Mouse (Mus musculus) kidney, embryonic 15.5 days (tissue): Measurements from ENCODE around the gene Mas1. TPM values are rescaled to one million over a fixed set of nuclear protein-coding genes. Genes with fewer than 3 reads are reported as not detected.

Source experiments
- ATAC-seq: fragments of 200-750 bp; cut with Nextera tagmentation; replicated peaks from 2 replicates; pipeline ENCODE4 v1.8.0; 2017; ENCODE audit warnings: moderate TSS enrichment; ENCODE audit not compliant: low FRiP score
- H3K27ac ChIP-seq: fragments of 300-500 bp; sonication (generic); 2 replicates; pipeline ENCODE4 v1.5.1; 2015; ENCODE audit warnings: mild to moderate bottlenecking, inconsistent platforms
- H3K27me3 ChIP-seq: fragments of 300-500 bp; sonication (generic); 2 replicates; pipeline ENCODE4 v1.6.1; 2015; ENCODE audit warnings: inconsistent platforms
- H3K36me3 ChIP-seq: fragments of 300-500 bp; sonication (generic); 2 replicates; pipeline ENCODE4 v1.6.1; 2015; ENCODE audit warnings: inconsistent platforms
- H3K4me1 ChIP-seq: fragments of 300-500 bp; sonication (generic); 2 replicates; pipeline ENCODE4 v1.6.1; 2015; ENCODE audit warnings: inconsistent platforms
- H3K4me2 ChIP-seq: fragments of 300-500 bp; sonication (generic); 2 replicates; pipeline ENCODE4 v1.6.1; 2015; ENCODE audit warnings: moderate library complexity, mild to moderate bottlenecking, inconsistent platforms
- H3K4me3 ChIP-seq: fragments of 300-500 bp; sonication (generic); replicated peaks from 2 replicates; pipeline ENCODE4 v1.5.1; 2015; ENCODE audit warnings: mild to moderate bottlenecking, inconsistent platforms
- H3K9ac ChIP-seq: fragments of 300-500 bp; sonication (generic); 2 replicates; pipeline ENCODE4 v1.6.1; 2015; ENCODE audit warnings: mild to moderate bottlenecking, inconsistent platforms
- H3K9me3 ChIP-seq: fragments of 300-500 bp; sonication (generic); replicated peaks from 2 replicates; pipeline ENCODE4 v1.6.1; 2016; ENCODE audit warnings: inconsistent platforms
- WGBS: fragments of 180-500 bp; shearing (Covaris S2); methylation state at CpG from one replicate; pipeline ENCODE4 v1.1.7; 2015; ENCODE audit warnings: mixed read lengths; 5-methylcytosine and 5-hydroxymethylcytosine counted together
- polyA plus RNA-seq: library from polyadenylated mRNA; unstranded; fragments of >200 nt; fragmentation: Nextera tagmentation; extraction: Ambion mirVana; gene quantifications from 2 replicates; pipeline ENCODE4 v1.2.1, GENCODE M21; 2015

Mas1 gene
- 0.77 and 1.0 TPM in 2 replicates for polyA plus RNA-seq

DNA sequence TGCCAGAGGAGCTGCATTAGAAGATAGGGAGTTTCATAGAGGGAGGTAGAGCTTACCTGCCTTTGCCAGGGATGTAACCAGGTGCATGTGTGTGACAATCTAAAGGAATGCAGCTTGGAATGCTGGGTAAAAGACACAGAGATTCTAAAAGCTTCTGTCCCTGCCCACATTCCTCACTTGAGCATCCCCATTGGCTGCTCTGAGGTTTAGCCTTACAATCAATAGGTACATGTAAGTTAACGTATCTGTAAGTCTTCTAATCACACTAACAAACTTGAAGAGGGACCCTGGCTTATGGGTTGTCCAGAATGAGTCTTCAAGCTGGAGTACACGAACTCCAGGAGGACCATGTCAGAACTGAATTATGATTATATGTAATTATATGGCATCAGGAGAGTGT lies at the start of gene Mas1:
Gene Mas1 (minus strand): TSS at position 101 of the 400 bp plus-strand sequence.
- Histone ChIP-seq H3K27ac (no peak within 1 kb of the TSS), H3K27me3 (0 out of 2 replicates have a peak, but pooled peaks cover 5% of the 10 kb centered on the region), H3K4me3 (no peak within 1 kb of the TSS), H3K9me3 (no peaks in the 10 kb centered on the region), H3K36me3 (no peaks in the 10 kb centered on the region), H3K4me1 (peaks cover 4% of the 10 kb centered on the region; the same call in 1 of the 2 replicates), H3K9ac (no peak within 1 kb of the TSS), H3K4me2 (no peak within 1 kb of the TSS)
- ATAC-seq = no peak
- 58% methylated on average over 2 of the region's 2 CpGs for WGBS

DNA sequence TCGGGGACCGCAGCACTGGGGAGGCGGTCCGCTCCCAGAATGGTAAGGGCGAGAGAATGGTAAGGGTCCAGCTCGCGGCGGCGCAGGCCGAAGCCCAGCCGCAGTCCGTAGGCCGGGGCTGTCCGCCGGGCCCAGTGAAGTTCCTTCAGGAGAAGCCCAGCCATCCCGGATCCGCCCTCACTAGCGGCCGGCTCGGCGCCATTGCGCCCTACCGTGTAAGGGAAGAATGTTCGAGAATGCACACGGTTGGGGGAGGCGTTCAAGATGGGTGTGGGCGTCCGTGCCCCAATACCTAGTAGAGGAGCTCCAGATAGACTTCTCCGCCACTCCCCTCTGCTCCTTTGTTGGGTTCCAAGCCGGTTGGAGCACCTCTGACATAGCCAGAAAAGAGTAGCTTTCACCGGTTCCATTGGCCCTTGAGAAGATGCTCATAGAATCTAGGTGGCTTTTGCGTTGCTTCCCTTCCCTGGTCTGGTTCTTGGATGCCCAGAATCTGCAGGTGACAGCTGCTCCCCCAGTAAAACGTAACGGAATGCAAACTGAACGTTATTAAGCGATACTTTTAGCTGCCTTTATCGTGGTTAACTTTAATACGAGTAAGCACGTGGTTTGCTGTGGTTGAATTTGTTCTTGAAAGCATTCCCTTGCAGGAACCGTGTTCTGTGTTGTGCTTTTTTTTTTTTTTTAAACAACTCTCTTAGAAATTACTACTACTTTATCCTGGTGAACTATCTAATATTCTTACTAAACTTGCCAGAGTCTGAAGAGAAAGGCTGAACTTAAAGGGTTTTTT lies 48.8 kb upstream of the Mas1 start:
- peak overlapping the region; percentile 94 for H3K27ac ChIP-seq
- peaks cover 14% of the 10 kb centered on the region for H3K4me1 ChIP-seq
- ATAC-seq = peak; percentile 63
- peak overlapping the region; percentile 98 for H3K9ac ChIP-seq
- H3K9me3 ChIP-seq = no peaks in the 10 kb centered on the region
- no peaks in the 10 kb centered on the region for H3K27me3 ChIP-seq
- H3K4me3 ChIP-seq = peak overlapping the region; percentile 99
- peak overlapping the region; percentile 67 for H3K4me2 ChIP-seq
- WGBS = under 1% methylated on average over 40 of the region's 40 CpGs
- H3K36me3 ChIP-seq = peaks cover 62% of the 10 kb centered on the region

DNA sequence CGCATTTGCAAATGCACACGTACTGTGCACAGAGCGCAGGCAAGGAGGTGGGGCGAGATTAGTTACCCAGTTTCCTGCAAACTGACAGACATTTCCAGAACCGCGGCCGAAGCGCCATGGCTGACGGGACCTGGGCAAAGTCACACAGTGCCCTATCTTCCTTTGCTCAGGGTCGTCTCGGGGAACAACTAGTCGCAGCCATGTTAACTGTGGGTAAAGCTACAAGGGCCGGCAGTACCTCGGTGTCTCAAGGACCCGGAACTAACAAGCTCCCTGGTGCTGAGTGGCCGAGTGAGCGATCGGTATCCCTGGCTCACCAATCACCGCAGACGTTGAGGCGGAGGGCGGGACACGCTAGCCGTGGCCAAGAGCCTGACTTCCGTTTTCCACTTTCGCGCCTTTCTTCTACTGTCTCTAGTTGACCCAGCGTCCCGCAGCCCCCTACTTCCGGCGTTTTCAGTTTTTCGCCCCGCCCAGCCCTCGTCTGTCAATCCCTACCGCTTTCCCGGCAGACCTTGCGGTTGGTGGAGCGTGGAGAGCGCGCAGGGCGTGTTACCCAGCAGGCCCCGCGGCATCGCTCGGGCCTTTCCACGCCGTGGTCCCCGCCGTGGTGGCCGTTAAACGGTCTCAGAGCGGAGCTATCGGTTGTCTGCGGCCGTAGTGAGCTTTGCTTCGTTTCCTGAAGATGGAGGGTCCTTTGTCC lies 48.1 kb upstream of the Mas1 start, which contains the start of gene Mrpl18:
Gene Mrpl18 (minus strand): TSS at position 465 of the 703 bp plus-strand sequence.
- H3K9ac ChIP-seq = peak within 1 kb of the TSS; percentile 98
- peaks cover 63% of the 10 kb centered on the region for H3K36me3 ChIP-seq
- peak within 1 kb of the TSS; percentile 94 for H3K27ac ChIP-seq
- peak within 1 kb of the TSS; percentile 99 for H3K4me3 ChIP-seq
- H3K9me3 ChIP-seq = no peaks in the 10 kb centered on the region
- under 1% methylated on average over 56 of the region's 56 CpGs for WGBS
- H3K4me1 ChIP-seq = peaks cover 14% of the 10 kb centered on the region
- peak within 1 kb of the TSS; percentile 79 for H3K4me2 ChIP-seq
- no peaks in the 10 kb centered on the region for H3K27me3 ChIP-seq
- ATAC-seq = peak; percentile 99

DNA sequence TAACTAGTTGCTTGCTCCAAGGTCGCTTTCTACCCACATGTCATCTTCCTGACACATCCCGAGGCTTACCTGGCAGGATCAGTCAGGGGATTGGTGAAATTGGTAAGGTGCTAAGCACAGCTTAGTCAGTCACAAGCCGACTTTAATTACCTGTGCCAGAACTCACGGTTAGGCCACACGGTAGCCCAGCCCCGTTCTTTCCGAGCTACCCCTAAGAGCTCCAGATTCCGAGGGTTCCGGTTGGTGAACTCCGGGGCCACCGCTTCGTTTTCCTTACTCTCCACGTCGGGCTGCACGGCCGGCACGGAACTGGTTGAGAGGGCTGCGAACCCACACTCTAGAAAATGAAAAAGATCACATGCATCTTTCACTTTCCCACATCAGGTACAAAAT lies 47.5 kb upstream of the Mas1 start, which contains the start of gene Tcp1:
Gene Tcp1 (plus strand): TSS at position 214 of the 393 bp plus-strand sequence.
- Histone ChIP-seq H3K27me3 (no peaks in the 10 kb centered on the region), H3K4me3 (peak within 1 kb of the TSS; percentile 99), H3K36me3 (peaks cover 63% of the 10 kb centered on the region)

DNA sequence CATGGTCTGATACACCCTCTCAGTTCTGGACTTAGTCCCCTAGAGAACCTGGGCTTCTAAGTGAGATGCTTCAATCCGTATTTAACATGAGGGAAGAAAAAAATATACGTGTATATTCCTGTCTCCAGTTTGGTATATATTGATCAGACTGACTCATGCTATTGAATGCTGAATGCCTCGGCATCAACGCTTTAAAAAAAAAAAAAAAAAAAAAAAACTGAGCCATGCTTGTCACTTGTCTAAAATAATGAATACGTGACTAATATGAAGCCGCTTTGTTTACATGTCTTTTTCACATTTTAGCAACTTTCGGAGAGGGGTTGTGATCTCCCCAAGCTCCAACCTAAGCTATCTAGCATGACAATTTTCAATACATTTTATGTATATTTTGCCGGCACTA lies 42.4 kb upstream of the Mas1 start:
- Histone ChIP-seq H3K9ac (no peak overlapping the region), H3K27ac (no peak overlapping the region), H3K36me3 (peaks cover 58% of the 10 kb centered on the region), H3K4me3 (no peak overlapping the region), H3K4me1 (peaks cover 7% of the 10 kb centered on the region), H3K4me2 (no peak overlapping the region), H3K27me3 (no peaks in the 10 kb centered on the region), H3K9me3 (no peaks in the 10 kb centered on the region)
- WGBS = 88% methylated on average over 8 of the region's 8 CpGs
- ATAC-seq = no peak

More for the DNA sequence above, 47.5 kb upstream of the Mas1 start, which contains the start of gene Tcp1:
- peaks cover 14% of the 10 kb centered on the region for H3K4me1 ChIP-seq
- H3K9ac ChIP-seq = peak within 1 kb of the TSS; percentile 98
- peak within 1 kb of the TSS; percentile 79 for H3K4me2 ChIP-seq
- WGBS = 1% methylated on average over 18 of the region's 18 CpGs
- ATAC-seq = no peak; the same call in 1 of the 2 replicates
- H3K9me3 ChIP-seq = no peaks in the 10 kb centered on the region
- peak within 1 kb of the TSS; percentile 94 for H3K27ac ChIP-seq

DNA sequence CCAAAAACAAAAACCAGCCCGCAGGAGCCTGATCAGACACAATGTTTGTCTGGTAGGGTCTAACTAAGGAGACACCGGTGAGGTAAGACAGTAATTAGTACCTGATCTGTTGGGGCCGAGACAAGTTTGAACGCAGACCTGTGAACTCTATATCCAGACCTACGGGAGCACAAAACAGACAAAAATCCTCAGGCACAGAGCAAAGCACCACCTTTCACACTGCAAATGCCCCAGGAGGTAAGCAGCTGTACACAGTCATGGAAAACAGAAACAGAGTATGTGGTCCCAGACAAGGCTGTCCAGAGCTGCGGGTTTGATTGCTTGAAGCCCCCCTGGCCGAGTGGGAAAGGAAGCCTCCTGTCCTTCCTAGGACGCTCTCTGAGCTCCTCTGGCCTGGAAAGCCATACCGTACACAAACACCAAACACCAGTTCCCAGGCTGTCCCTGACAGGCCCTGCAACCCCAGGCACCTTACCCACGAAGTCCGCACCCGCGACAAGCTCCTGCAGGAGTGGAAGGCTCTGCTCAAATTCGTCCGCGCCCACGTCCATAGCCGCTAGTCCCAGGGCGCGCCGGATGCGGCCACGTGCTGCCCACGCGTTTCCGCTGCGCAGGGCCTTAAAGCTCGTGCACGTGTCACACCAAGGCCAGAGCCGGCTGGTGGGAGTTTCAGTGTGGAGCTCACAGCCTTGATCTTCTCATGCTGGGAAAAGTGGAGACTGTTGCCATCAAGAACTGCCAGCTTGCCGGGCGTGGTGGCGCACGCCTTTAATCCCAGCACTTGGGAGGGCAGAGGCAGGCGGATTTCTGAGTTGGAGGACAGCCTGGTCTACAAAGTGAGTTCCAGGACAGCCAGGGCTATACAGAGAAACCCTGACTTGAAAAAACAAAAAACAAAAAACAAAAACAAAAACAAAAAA lies 41.7 kb upstream of the Mas1 start, which contains the start of gene Pnldc1:
Gene Pnldc1 (minus strand): TSS at position 870 of the 920 bp plus-strand sequence.
- Histone ChIP-seq H3K36me3 (peaks cover 62% of the 10 kb centered on the region), H3K9ac (no peak within 1 kb of the TSS), H3K27ac (no peak within 1 kb of the TSS), H3K4me1 (peaks cover under 1% of the 10 kb centered on the region; the same call in 1 of the 2 replicates), H3K4me3 (no peak within 1 kb of the TSS), H3K9me3 (no peaks in the 10 kb centered on the region), H3K4me2 (no peak within 1 kb of the TSS), H3K27me3 (no peaks in the 10 kb centered on the region)
- WGBS = 83% methylated on average over 35 of the region's 35 CpGs
- no peak for ATAC-seq

DNA sequence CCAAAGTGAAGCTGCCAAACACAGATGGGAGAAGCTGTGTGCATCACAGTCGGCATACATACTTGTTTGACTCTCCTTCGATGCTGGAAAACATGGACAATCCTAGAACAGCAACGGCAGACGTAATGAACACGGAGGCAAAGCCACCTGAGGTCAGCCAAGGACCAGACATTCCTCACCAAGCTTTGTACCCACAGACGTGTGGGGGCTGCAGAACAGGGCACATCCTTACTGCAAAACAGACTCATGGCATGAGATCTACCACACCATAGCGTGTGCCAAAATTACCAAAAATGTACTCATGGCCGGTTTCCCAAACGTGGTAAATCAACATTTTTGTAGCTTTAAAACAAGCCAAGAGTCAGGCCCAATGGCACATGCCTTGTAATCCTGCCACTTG lies 38.5 kb upstream of the Mas1 start:
- no peak for ATAC-seq
- Histone ChIP-seq H3K27me3 (no peaks in the 10 kb centered on the region), H3K9ac (no peak overlapping the region), H3K4me3 (no peak overlapping the region), H3K27ac (no peak overlapping the region), H3K36me3 (peaks cover 50% of the 10 kb centered on the region), H3K4me1 (no peaks in the 10 kb centered on the region), H3K9me3 (no peaks in the 10 kb centered on the region), H3K4me2 (no peak overlapping the region)
- 88% methylated on average over 9 of the region's 9 CpGs for WGBS

DNA sequence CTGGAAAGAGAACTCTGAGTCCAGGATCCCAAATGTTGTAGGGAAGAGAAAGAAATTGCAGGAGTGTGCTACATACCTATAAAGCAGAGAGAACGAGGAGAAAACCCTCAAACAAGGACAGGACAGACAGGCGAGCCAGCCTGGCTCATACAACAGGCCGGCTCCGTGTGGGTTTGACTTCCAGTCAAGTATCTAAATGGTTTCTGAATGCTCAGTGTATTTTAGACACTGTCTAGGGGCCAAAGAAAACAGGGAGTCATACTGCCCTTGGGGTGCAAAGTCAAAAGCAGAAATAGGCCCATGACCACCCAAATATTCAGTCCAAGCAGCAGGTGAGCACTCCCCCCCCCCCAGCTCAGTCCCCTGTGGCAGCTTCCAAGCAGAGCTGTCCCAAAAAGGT lies 37.9 kb upstream of the Mas1 start:
- 88% methylated on average over 4 of the region's 4 CpGs for WGBS
- Histone ChIP-seq H3K27ac (no peak overlapping the region), H3K9me3 (no peaks in the 10 kb centered on the region), H3K27me3 (no peaks in the 10 kb centered on the region), H3K36me3 (peaks cover 45% of the 10 kb centered on the region), H3K4me1 (no peaks in the 10 kb centered on the region), H3K4me2 (no peak overlapping the region), H3K4me3 (no peak overlapping the region), H3K9ac (no peak overlapping the region)
- no peak for ATAC-seq

DNA sequence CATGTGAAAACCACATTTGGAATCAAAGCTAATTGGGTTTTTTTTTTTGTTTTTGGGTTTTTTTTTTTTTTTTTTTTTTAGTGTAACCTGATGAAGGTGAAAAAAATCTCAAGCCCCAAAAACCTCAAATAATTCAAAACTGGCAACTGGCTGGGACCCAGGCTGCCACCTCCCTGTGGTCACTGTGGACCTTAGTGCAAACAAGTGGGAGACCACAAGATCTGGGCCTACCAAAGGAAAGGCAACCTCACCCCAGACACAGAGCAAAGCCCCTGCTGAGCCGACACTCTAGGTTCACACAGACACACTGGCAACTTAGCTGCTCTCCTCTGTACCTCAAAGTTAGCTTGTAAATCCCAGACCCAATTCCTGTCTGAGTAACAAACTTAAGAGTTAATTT lies 36.4 kb upstream of the Mas1 start:
- Histone ChIP-seq H3K27me3 (no peaks in the 10 kb centered on the region), H3K9ac (no peak overlapping the region), H3K4me1 (no peaks in the 10 kb centered on the region), H3K4me3 (no peak overlapping the region), H3K9me3 (no peaks in the 10 kb centered on the region), H3K36me3 (peaks cover 32% of the 10 kb centered on the region), H3K4me2 (no peak overlapping the region), H3K27ac (no peak overlapping the region)
- 67% methylated on average over 1 of the region's 1 CpGs for WGBS
- no peak for ATAC-seq

DNA sequence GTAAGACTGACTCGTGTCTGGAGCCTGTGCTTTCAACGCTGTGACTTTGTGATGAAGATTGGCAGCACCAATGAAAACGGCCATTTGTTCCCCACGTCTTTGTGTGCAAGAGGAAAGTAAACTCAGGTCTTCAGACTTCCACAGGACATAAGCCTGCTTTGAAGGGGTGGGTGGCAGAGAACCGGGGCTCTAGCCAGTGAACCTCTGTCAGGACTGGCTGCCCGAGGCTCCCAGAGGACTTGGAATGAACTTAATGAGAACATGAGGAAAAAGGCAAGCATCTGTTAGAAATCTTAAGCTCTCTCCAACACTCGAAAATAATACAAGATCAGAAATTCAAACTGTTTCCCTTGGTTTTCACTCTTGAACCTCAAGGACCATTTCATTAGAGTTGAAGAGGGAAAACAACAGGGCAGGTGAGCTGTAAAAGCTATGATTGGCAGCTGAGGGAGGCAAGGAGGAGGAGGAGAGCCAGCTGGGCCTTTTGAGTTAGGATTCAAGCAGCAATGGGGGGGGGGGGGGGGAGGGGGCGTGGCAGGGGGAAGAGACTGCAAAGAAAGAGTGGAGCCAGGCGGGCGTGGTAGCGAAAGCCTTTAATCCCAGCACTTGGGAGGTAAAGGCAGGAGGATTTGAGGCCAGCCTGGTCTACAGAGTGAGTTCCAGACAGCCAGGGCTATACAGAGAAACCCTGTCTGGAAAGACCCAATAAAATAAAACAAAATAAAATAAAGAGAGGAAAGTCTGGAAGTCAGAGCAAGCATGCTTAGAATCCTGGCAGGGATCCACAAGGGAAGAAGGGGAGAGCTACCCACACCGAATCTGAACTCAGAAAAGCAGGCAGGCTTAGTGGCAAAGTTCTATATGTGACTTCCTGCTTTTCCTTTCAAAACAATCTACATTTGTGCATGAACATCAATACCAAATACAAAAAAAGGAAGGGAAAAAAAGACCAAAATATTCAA lies 35.7 kb upstream of the Mas1 start:
- WGBS = 40% methylated on average over 11 of the region's 12 CpGs
- Histone ChIP-seq H3K36me3 (peaks cover 32% of the 10 kb centered on the region), H3K4me1 (no peaks in the 10 kb centered on the region), H3K9ac (no peak overlapping the region), H3K9me3 (no peaks in the 10 kb centered on the region), H3K4me2 (no peak overlapping the region), H3K27ac (peak overlapping the region; percentile 48), H3K4me3 (no peak overlapping the region), H3K27me3 (no peaks in the 10 kb centered on the region)
- ATAC-seq = no peak
